Mouse (Mus musculus) bone marrow macrophage, adult 2 months (primary cell): ENCODE measurements around the gene Cers6. TPM values are rescaled to one million over a fixed set of nuclear protein-coding genes. Genes with fewer than 3 reads are reported as not detected.

Experiments
- H3K27ac ChIP-seq: 2 replicates; pipeline ENCODE4 v1.5.1; 2012; ENCODE audit warnings: low read depth, low read length; ENCODE audit not compliant: insufficient read depth
- H3K4me1 ChIP-seq: 2 replicates; pipeline ENCODE4 v1.6.1; 2012; ENCODE audit warnings: low read length; ENCODE audit not compliant: control insufficient read depth, insufficient read depth
- H3K4me3 ChIP-seq: 2 replicates; pipeline ENCODE4 v1.5.1; 2012; ENCODE audit warnings: mild to moderate bottlenecking, low read length, moderate library complexity; ENCODE audit not compliant: insufficient read depth
- CTCF ChIP-seq: IDR thresholded peaks from 2 replicates; pipeline ENCODE4 v1.5.1; 2012; ENCODE audit warnings: low read depth, mild to moderate bottlenecking, low read length, moderate library complexity
- POLR2A ChIP-seq: IDR thresholded peaks from 2 replicates; pipeline ENCODE4 v1.6.1; 2012; ENCODE audit warnings: mild to moderate bottlenecking, low read depth, low read length, borderline replicate concordance
- polyA plus RNA-seq: library from polyadenylated mRNA; stranded (reverse); fragments of >200 nt; gene quantifications from 2 replicates; pipeline ENCODE4 v1.2.4, GENCODE M21; 2012; ENCODE audit not compliant: missing spikeins, insufficient read depth, insufficient read length

Gene Cers6
- polyA plus RNA-seq, result 33.7 and 34.3 TPM in 2 replicates

- Histone ChIP-seq H3K4me3 (peak within 1 kb of the TSS; percentile 98), H3K4me1 (peaks cover 19% of the 10 kb centered on the region), H3K27ac (peak within 1 kb of the TSS; percentile 96)
- TF ChIP-seq CTCF, result no peak
- peak; percentile 48; the same call in 1 of the 2 replicates for TF ChIP-seq POLR2A
Observed at GRCm38 (mm10) chr2:68860904-68861685, at the start of gene Cers6. Cers6 (plus strand) TSS chr2:68861441.

- no peaks in the 10 kb centered on the region for H3K4me1 ChIP-seq
- no peak overlapping the region for H3K27ac ChIP-seq
- TF ChIP-seq POLR2A (no peak), CTCF (no peak)
- no peak overlapping the region for H3K4me3 ChIP-seq
Observed at GRCm38 (mm10) chr2:68814409-68814808, 46.8 kb upstream of the Cers6 start.

- no peak overlapping the region for H3K27ac ChIP-seq
- no peak overlapping the region for H3K4me3 ChIP-seq
- TF ChIP-seq CTCF (no peak), POLR2A (no peak)
- peaks cover 6% of the 10 kb centered on the region for H3K4me1 ChIP-seq
Observed at GRCm38 (mm10) chr2:68819040-68819439, 42.2 kb upstream of the Cers6 start.

- Histone ChIP-seq H3K4me3 (no peak overlapping the region), H3K27ac (no peak overlapping the region), H3K4me1 (peaks cover 25% of the 10 kb centered on the region)
- no peak for TF ChIP-seq POLR2A
- no peak for TF ChIP-seq CTCF
Observed at GRCm38 (mm10) chr2:68822152-68822887, 38.9 kb upstream of the Cers6 start.

GRCm38 (mm10) chr2:68825326-68826020 is 35.8 kb upstream of the Cers6 start:
- Histone ChIP-seq H3K27ac (peak overlapping the region; percentile 92), H3K4me1 (peaks cover 27% of the 10 kb centered on the region), H3K4me3 (peak overlapping the region; percentile 32)
- TF ChIP-seq POLR2A (no peak), CTCF (no peak)

GRCm38 (mm10) chr2:68843330-68843729 is 17.9 kb upstream of the Cers6 start:
- Histone ChIP-seq H3K4me1 (peaks cover 11% of the 10 kb centered on the region), H3K4me3 (no peak overlapping the region), H3K27ac (no peak overlapping the region)
- TF ChIP-seq CTCF (no peak), POLR2A (no peak)

- Histone ChIP-seq H3K4me1 (peaks cover 14% of the 10 kb centered on the region), H3K27ac (no peak overlapping the region), H3K4me3 (no peak overlapping the region)
- TF ChIP-seq CTCF, result no peak
- TF ChIP-seq POLR2A, result no peak
Observed at GRCm38 (mm10) chr2:68844530-68844929, 16.7 kb upstream of the Cers6 start.

- peaks cover 14% of the 10 kb centered on the region for H3K4me1 ChIP-seq
- H3K4me3 ChIP-seq, result no peak overlapping the region
- TF ChIP-seq CTCF (no peak), POLR2A (no peak)
- H3K27ac ChIP-seq, result no peak overlapping the region
Observed at GRCm38 (mm10) chr2:68845002-68845740, 16.1 kb upstream of the Cers6 start.

GRCm38 (mm10) chr2:68860391-68860790 is 850 bp upstream of the Cers6 start:
- Histone ChIP-seq H3K4me1 (peaks cover 16% of the 10 kb centered on the region), H3K27ac (peak overlapping the region; percentile 58), H3K4me3 (peak overlapping the region; percentile 98)
- TF ChIP-seq CTCF (no peak), POLR2A (no peak)
